Comparison of ENCODE assay signal across 19 mouse cellular contexts in genomic region chr2:13103797-13104200, GRCm38 (mm10).
DNase-seq lines count a peak whose midpoint lies in the region; ATAC-seq lines count a peak whose summit lies in the region.
"Had no signal": no experiment of that assay in that cellular context is flagged by ENCODE, and none has a peak within 500 bp of the region (broad histone marks: within the 10 kb centered on the region; RNA-seq: fewer than 3 reads in every experiment).

No protein-coding gene starts in this region.

- 68% methylated on average over 7 of the region's 7 CpGs for WGBS in heart, embryonic 10.5 days
- WGBS in midbrain, embryonic 11.5 days = 77% methylated on average over 7 of the region's 7 CpGs
- 76% methylated on average over 7 of the region's 7 CpGs for WGBS in midbrain, embryonic 14.5 days

- H3K36me3 ChIP-seq in heart, embryonic 10.5 days = no peaks in the 10 kb centered on the region
- H3K36me3 ChIP-seq in midbrain, embryonic 11.5 days (ENCODE audit: control insufficient read depth, insufficient read depth, low read length) = no peaks in the 10 kb centered on the region
- no peaks in the 10 kb centered on the region for H3K36me3 ChIP-seq in midbrain, embryonic 14.5 days (ENCODE audit: control insufficient read depth, insufficient read depth, low read length)
- H3K36me3 ChIP-seq: heart, embryonic 12.5 days; hindbrain, embryonic 15.5 days; limb, embryonic 10.5 days; midbrain, embryonic 15.5 days had no signal

- H3K4me2 ChIP-seq in midbrain, embryonic 11.5 days = no peak overlapping the region
- no peak overlapping the region for H3K4me2 ChIP-seq in midbrain, embryonic 14.5 days (ENCODE audit: low read length)
- H3K4me2 ChIP-seq: heart, embryonic 12.5 days; hindbrain, embryonic 15.5 days; liver, embryonic 11.5 days; lung, embryonic 14.5 days; midbrain, embryonic 15.5 days had no signal

- intact Hi-C loops in left cerebral cortex, postnatal 36 days (cut with DNase I) = no loop called here
- intact Hi-C loops in gastrocnemius, postnatal 36 days (cut with DNase I) = no loop called here

- no peaks in the 10 kb centered on the region for H3K27me3 ChIP-seq in heart, embryonic 10.5 days (ENCODE audit: insufficient read depth, poor library complexity, severe bottlenecking)
- H3K27me3 ChIP-seq in midbrain, embryonic 11.5 days (ENCODE audit: control insufficient read depth, insufficient read depth, low read length) = no peaks in the 10 kb centered on the region
- H3K27me3 ChIP-seq in midbrain, embryonic 14.5 days (ENCODE audit: control insufficient read depth, insufficient read depth, low read length) = no peaks in the 10 kb centered on the region
- H3K27me3 ChIP-seq: heart, embryonic 12.5 days; hindbrain, embryonic 15.5 days; midbrain, embryonic 15.5 days had no signal

- ATAC-seq in midbrain, embryonic 11.5 days (ENCODE audit: low FRiP score) = no peak
- no peak for ATAC-seq in midbrain, embryonic 14.5 days (ENCODE audit: low FRiP score, low TSS enrichment)
- ATAC-seq: forebrain, embryonic 16.5 days; midbrain, embryonic 15.5 days had no signal

- no peak overlapping the region for H3K27ac ChIP-seq in heart, embryonic 10.5 days
- H3K27ac ChIP-seq in midbrain, embryonic 11.5 days (ENCODE audit: low read depth, low read length) = no peak overlapping the region
- H3K27ac ChIP-seq in midbrain, embryonic 14.5 days (replicated peaks; ENCODE audit: low read depth, low read length) = no peak overlapping the region
- H3K27ac ChIP-seq: hindbrain, embryonic 15.5 days; layer of hippocampus, adult 2 months; limb, embryonic 10.5 days; macrophage; midbrain, embryonic 15.5 days had no signal

- H3K9me3 ChIP-seq in heart, embryonic 10.5 days = no peaks in the 10 kb centered on the region
- H3K9me3 ChIP-seq in midbrain, embryonic 11.5 days (ENCODE audit: control insufficient read depth, low read length) = no peaks in the 10 kb centered on the region
- H3K9me3 ChIP-seq in midbrain, embryonic 14.5 days (ENCODE audit: control insufficient read depth, low read length) = no peaks in the 10 kb centered on the region
- H3K9me3 ChIP-seq: heart, embryonic 12.5 days; hindbrain, embryonic 15.5 days; limb, embryonic 10.5 days; midbrain, embryonic 15.5 days had no signal

- no peaks in the 10 kb centered on the region; the same call in 1 of the 2 replicates for H3K4me1 ChIP-seq in heart, embryonic 10.5 days
- H3K4me1 ChIP-seq in midbrain, embryonic 11.5 days (ENCODE audit: control insufficient read depth, insufficient read depth, low read length) = no peaks in the 10 kb centered on the region
- H3K4me1 ChIP-seq in midbrain, embryonic 14.5 days (ENCODE audit: control insufficient read depth, insufficient read depth, low read length) = no peaks in the 10 kb centered on the region
- H3K4me1 ChIP-seq: limb, embryonic 10.5 days; midbrain, embryonic 15.5 days had no signal

- no peak overlapping the region for H3K9ac ChIP-seq in midbrain, embryonic 11.5 days (ENCODE audit: low read length)
- no peak overlapping the region for H3K9ac ChIP-seq in midbrain, embryonic 14.5 days (replicated peaks; ENCODE audit: low read length)
- H3K9ac ChIP-seq: heart, embryonic 12.5 days; hindbrain, embryonic 15.5 days; lung, embryonic 14.5 days; midbrain, embryonic 15.5 days had no signal

- peak; percentile 82 for DNase-seq in heart, adult 11 months
- no peak for DNase-seq in heart, embryonic 10.5 days (ENCODE audit: low spot score)
- peak; percentile 12 for DNase-seq in midbrain, embryonic 11.5 days (ENCODE audit: low spot score, missing footprints)
- no peak for DNase-seq in midbrain, embryonic 14.5 days
- peak; percentile 63 to 74 for DNase-seq in left cerebral cortex, postnatal 36 days (ENCODE audit: low spot score in 2 of 2)
- DNase-seq in telencephalon, adult 2 months (ENCODE audit: low read depth, low spot score) = peak; percentile 79
- DNase-seq in retina, embryonic 14.5 days (ENCODE audit: low spot score) = no peak
- no peak for DNase-seq in gastrocnemius, postnatal 36 days
- DNase-seq: cerebellum, adult 11 months; lung, embryonic 14.5 days had no signal

- H3K4me3 ChIP-seq in heart, embryonic 10.5 days = no peak overlapping the region
- H3K4me3 ChIP-seq in midbrain, embryonic 11.5 days (ENCODE audit: low read depth, low read length) = no peak overlapping the region
- no peak overlapping the region for H3K4me3 ChIP-seq in midbrain, embryonic 14.5 days (replicated peaks; ENCODE audit: low read depth, low read length)
- H3K4me3 ChIP-seq: erythroblast, embryonic 14.5 days; heart, embryonic 12.5 days; hindbrain, embryonic 15.5 days; layer of hippocampus, adult 2 months; limb, embryonic 10.5 days; midbrain, embryonic 15.5 days had no signal

Comparison
In these comparisons a context has a peak if more than half of its experiments do, and no peak if none do; other contexts are left out.
1. DNase-seq: peak in heart, adult 11 months (single experiment), midbrain, embryonic 11.5 days (single experiment), left cerebral cortex, postnatal 36 days (2 of 2) and telencephalon, adult 2 months (single experiment); none in heart, embryonic 10.5 days (single experiment), midbrain, embryonic 14.5 days (single experiment), retina, embryonic 14.5 days (single experiment) and gastrocnemius, postnatal 36 days (0 of 2).